ENCODE assay signal across 9 mouse cellular contexts in genomic region chr4:88523241-88523640, GRCm38 (mm10). TPM values are rescaled to one million over a fixed set of nuclear protein-coding genes. Genes with fewer than 3 reads are reported as not detected.
DNase-seq lines count a peak whose midpoint lies in the region; ATAC-seq and TF ChIP-seq lines count a peak whose summit lies in the region.
"Had no signal": no experiment of that assay in that cellular context is flagged by ENCODE, and none has a peak within 500 bp of the region (broad histone marks: within the 10 kb centered on the region; RNA-seq: fewer than 3 reads in every experiment).

No protein-coding gene starts in this region.

- ATAC-seq in hindbrain, embryonic 11.5 days (ENCODE audit: low FRiP score) = no peak
- ATAC-seq in hindbrain, embryonic 14.5 days (ENCODE audit: low FRiP score) = no peak
- ATAC-seq in forebrain, embryonic 11.5 days (replicated peaks; ENCODE audit: low FRiP score) = no peak
- ATAC-seq: activated CD4-positive, CD25-positive, alpha-beta regulatory T cell, adult 4 months had no signal

- no peaks in the 10 kb centered on the region for H3K9me3 ChIP-seq in hindbrain, embryonic 11.5 days (ENCODE audit: control insufficient read depth, low read length)
- no peaks in the 10 kb centered on the region for H3K9me3 ChIP-seq in hindbrain, embryonic 14.5 days (ENCODE audit: control insufficient read depth, low read length)
- H3K9me3 ChIP-seq in CH12.LX (replicated peaks; ENCODE audit: low read length) = no peaks in the 10 kb centered on the region
- no peaks in the 10 kb centered on the region for H3K9me3 ChIP-seq in forebrain, embryonic 11.5 days (ENCODE audit: control insufficient read depth, low read length)

- DNase-seq in hindbrain, embryonic 11.5 days (ENCODE audit: low spot score) = peak; percentile 19
- DNase-seq in hindbrain, embryonic 14.5 days (ENCODE audit: low spot score) = no peak
- DNase-seq in CH12.LX (ENCODE audit: extremely low read depth) (no peak), ZHBTc4 (ENCODE audit: low read depth, low spot score) (peak; percentile 17)
- DNase-seq in kidney, postnatal 14 days = peak; percentile 27
- no peak for DNase-seq in B cell, adult 2 months
- DNase-seq in T-cell, adult 2 months (ENCODE audit: low spot score) = no peak
- DNase-seq in forebrain, embryonic 11.5 days (ENCODE audit: low spot score) = no peak

- no peak overlapping the region for H3K27ac ChIP-seq in hindbrain, embryonic 11.5 days (ENCODE audit: low read depth, low read length)
- H3K27ac ChIP-seq in hindbrain, embryonic 14.5 days = no peak overlapping the region
- no peak overlapping the region for H3K27ac ChIP-seq in CH12.LX (ENCODE audit: insufficient read depth, low read depth)
- no peak overlapping the region for H3K27ac ChIP-seq in forebrain, embryonic 11.5 days (ENCODE audit: low read depth, low read length)

- H3K9ac ChIP-seq in hindbrain, embryonic 11.5 days (ENCODE audit: low read depth, low read length) = no peak overlapping the region
- H3K9ac ChIP-seq in hindbrain, embryonic 14.5 days = no peak overlapping the region
- H3K9ac ChIP-seq in CH12.LX (ENCODE audit: insufficient read depth, low read depth) = no peak overlapping the region
- H3K9ac ChIP-seq in forebrain, embryonic 11.5 days (ENCODE audit: low read length) = no peak overlapping the region

- no peaks in the 10 kb centered on the region for H3K36me3 ChIP-seq in hindbrain, embryonic 11.5 days (ENCODE audit: control insufficient read depth, insufficient read depth, low read length)
- no peaks in the 10 kb centered on the region for H3K36me3 ChIP-seq in hindbrain, embryonic 14.5 days (replicated peaks; ENCODE audit: control insufficient read depth, insufficient read depth)
- no peaks in the 10 kb centered on the region for H3K36me3 ChIP-seq in CH12.LX (replicated peaks in 1 of 2; ENCODE audit: control insufficient read depth in 1 of 2, insufficient read depth in 1 of 2, low read length in 1 of 2)
- H3K36me3 ChIP-seq in forebrain, embryonic 11.5 days (ENCODE audit: control insufficient read depth, insufficient read depth, low read length) = no peaks in the 10 kb centered on the region

- H3K27me3 ChIP-seq in hindbrain, embryonic 11.5 days (ENCODE audit: control insufficient read depth, insufficient read depth, low read length) = no peaks in the 10 kb centered on the region
- no peaks in the 10 kb centered on the region for H3K27me3 ChIP-seq in hindbrain, embryonic 14.5 days (ENCODE audit: control insufficient read depth, insufficient read depth, low read length)
- no peaks in the 10 kb centered on the region for H3K27me3 ChIP-seq in CH12.LX (replicated peaks)
- H3K27me3 ChIP-seq in forebrain, embryonic 11.5 days (ENCODE audit: control insufficient read depth, insufficient read depth, low read length) = no peaks in the 10 kb centered on the region

- H3K79me2 ChIP-seq in CH12.LX (replicated peaks; ENCODE audit: control insufficient read depth, extremely low read depth, insufficient read depth, poor library complexity, severe bottlenecking) = no peaks in the 10 kb centered on the region

- dilution Hi-C loops in CH12.LX (cut with MboI; ENCODE audit: extremely low pct_ligation_motif_present, extremely low pct_unique_long_range_greater_than_20kb, low sequenced_read_pairs) = no loop called here

- no peak for TF ChIP-seq EP300 in CH12.LX (IDR thresholded peaks at IDR 0.05; ENCODE audit: low read length)

- no peaks in the 10 kb centered on the region for H3K4me1 ChIP-seq in hindbrain, embryonic 11.5 days (replicated peaks; ENCODE audit: control insufficient read depth, insufficient read depth, low read length)
- no peaks in the 10 kb centered on the region for H3K4me1 ChIP-seq in hindbrain, embryonic 14.5 days (replicated peaks; ENCODE audit: control insufficient read depth, insufficient read depth, low read length)
- peaks cover 0 to 15% of the 10 kb centered on the region in 2 experiments; a peak in 2 of 4 replicates for H3K4me1 ChIP-seq in CH12.LX (ENCODE audit: control insufficient read depth in 1 of 2, insufficient read depth in 2 of 2)
- no peaks in the 10 kb centered on the region for H3K4me1 ChIP-seq in forebrain, embryonic 11.5 days (replicated peaks; ENCODE audit: control insufficient read depth, insufficient read depth, low read length)

- H3K4me2 ChIP-seq in hindbrain, embryonic 11.5 days (replicated peaks; ENCODE audit: low read depth, low read length) = no peak overlapping the region
- H3K4me2 ChIP-seq in hindbrain, embryonic 14.5 days (replicated peaks) = no peak overlapping the region
- H3K4me2 ChIP-seq in CH12.LX (ENCODE audit: insufficient read depth, low read depth, poor library complexity, severe bottlenecking) = no peak overlapping the region
- H3K4me2 ChIP-seq in forebrain, embryonic 11.5 days (ENCODE audit: low read depth, low read length, severe bottlenecking) = no peak overlapping the region

- no peak overlapping the region for H3K4me3 ChIP-seq in hindbrain, embryonic 11.5 days (ENCODE audit: low read depth, low read length)
- no peak overlapping the region for H3K4me3 ChIP-seq in hindbrain, embryonic 14.5 days (replicated peaks; ENCODE audit: low read length)
- no peak overlapping the region for H3K4me3 ChIP-seq in CH12.LX (replicated peaks in 1 of 3; ENCODE audit: low read depth in 2 of 3, low read length in 2 of 3, poor library complexity in 1 of 3)
- H3K4me3 ChIP-seq in forebrain, embryonic 11.5 days (ENCODE audit: low read depth, low read length) = no peak overlapping the region

- TF ChIP-seq RAD21 in CH12.LX (IDR thresholded peaks at IDR 0.05; ENCODE audit: low read depth, low read length) = peak; percentile 52

- peak; percentile 31 to 67; a peak in 3 of 4 replicates for TF ChIP-seq CTCF in CH12.LX (conservative IDR thresholded peaks at IDR 0.05 in 1 of 2, IDR thresholded peaks at IDR 0.05 in 1 of 2; ENCODE audit: low read depth in 2 of 2, low read length in 2 of 2)

- TF ChIP-seq POLR2A in CH12.LX (IDR thresholded peaks at IDR 0.05; ENCODE audit: low read depth, low read length) = no peak

- in situ Hi-C loops in CH12.LX (cut with MboI; ENCODE audit: low pct_ligation_motif_present, low pct_unique_long_range_greater_than_20kb, low sequenced_read_pairs) = no loop called here

TF ChIP-seq in CH12.LX, 34 proteins besides CTCF, POLR2A, EP300 and RAD21:
- TF ChIP-seq CHD1 (IDR thresholded peaks at IDR 0.05; ENCODE audit: low read depth, low read length) (no peak), SMC3 (IDR thresholded peaks at IDR 0.05; ENCODE audit: low read depth, low read length) (peak; percentile 60)

RNA-seq across cellular contexts. Expression of gene Ifnb1, which starts 0.7 kb away (rescaled TPM):
- not detected in 2 replicates for polyA plus RNA-seq in hindbrain, embryonic 11.5 days (2014; fragmentation: Nextera tagmentation; extraction: Ambion mirVana)
- not detected in 2 replicates for polyA plus RNA-seq in hindbrain, embryonic 14.5 days (2014; fragmentation: Nextera tagmentation; extraction: Ambion mirVana)
- total RNA-seq in CH12.LX (2012; rRNA removed) (not detected in 2 replicates), CH12.LX (2014; rRNA removed) (not detected in 2 replicates)
- polyA plus RNA-seq in CH12.LX (2012; ENCODE audit: insufficient read length, low read depth) = not detected in 2 replicates
- not detected in 2 replicates for polyA plus RNA-seq in forebrain, embryonic 11.5 days (2014; fragmentation: Nextera tagmentation; extraction: Ambion mirVana)
- polyA plus RNA-seq: activated CD4-positive, CD25-positive, alpha-beta regulatory T cell, adult 4 months had no signal

RNA-seq across cellular contexts. Expression of gene Ifna15, which starts 34.8 kb away (rescaled TPM):
- polyA plus RNA-seq in hindbrain, embryonic 11.5 days (2014; fragmentation: Nextera tagmentation; extraction: Ambion mirVana) = not detected in 2 replicates
- polyA plus RNA-seq in hindbrain, embryonic 14.5 days (2014; fragmentation: Nextera tagmentation; extraction: Ambion mirVana) = not detected in 2 replicates
- not detected in 2 replicates for total RNA-seq in CH12.LX (2012; rRNA removed)
- not detected in 2 replicates for total RNA-seq in CH12.LX (2014; rRNA removed)
- not detected in 2 replicates for polyA plus RNA-seq in CH12.LX (2012; ENCODE audit: insufficient read length, low read depth)
- not detected in 2 replicates for polyA plus RNA-seq in forebrain, embryonic 11.5 days (2014; fragmentation: Nextera tagmentation; extraction: Ambion mirVana)
- polyA plus RNA-seq: activated CD4-positive, CD25-positive, alpha-beta regulatory T cell, adult 4 months had no signal

RNA-seq across cellular contexts. Expression of gene Ifna14, which starts 48.4 kb away (rescaled TPM):
- polyA plus RNA-seq in hindbrain, embryonic 11.5 days (2014; fragmentation: Nextera tagmentation; extraction: Ambion mirVana) = not detected in 2 replicates
- not detected in 2 replicates for polyA plus RNA-seq in hindbrain, embryonic 14.5 days (2014; fragmentation: Nextera tagmentation; extraction: Ambion mirVana)
- total RNA-seq in CH12.LX (2012; rRNA removed) (not detected in 2 replicates), CH12.LX (2014; rRNA removed) (not detected in 2 replicates)
- polyA plus RNA-seq in CH12.LX (2012; ENCODE audit: insufficient read length, low read depth) = not detected in 2 replicates
- polyA plus RNA-seq in forebrain, embryonic 11.5 days (2014; fragmentation: Nextera tagmentation; extraction: Ambion mirVana) = not detected in 2 replicates
- polyA plus RNA-seq: activated CD4-positive, CD25-positive, alpha-beta regulatory T cell, adult 4 months had no signal

Comparison
In these comparisons a context has a peak if more than half of its experiments do, and no peak if none do; other contexts are left out.
1. DNase-seq: peak in hindbrain, embryonic 11.5 days (single experiment), ZHBTc4 (single experiment) and kidney, postnatal 14 days (single experiment); none in hindbrain, embryonic 14.5 days (single experiment), CH12.LX (single experiment), B cell, adult 2 months (0 of 2), T-cell, adult 2 months (single experiment) and forebrain, embryonic 11.5 days (single experiment).